Mouse (Mus musculus) cerebellum, adult 9-11 months (tissue): Measurements from ENCODE around the gene Rexo1.

ENCODE experiments used
- DNase-seq: peaks from one replicate; pipeline ENCODE4 v3.0.0; 2022

The Rexo1 gene

DNA sequence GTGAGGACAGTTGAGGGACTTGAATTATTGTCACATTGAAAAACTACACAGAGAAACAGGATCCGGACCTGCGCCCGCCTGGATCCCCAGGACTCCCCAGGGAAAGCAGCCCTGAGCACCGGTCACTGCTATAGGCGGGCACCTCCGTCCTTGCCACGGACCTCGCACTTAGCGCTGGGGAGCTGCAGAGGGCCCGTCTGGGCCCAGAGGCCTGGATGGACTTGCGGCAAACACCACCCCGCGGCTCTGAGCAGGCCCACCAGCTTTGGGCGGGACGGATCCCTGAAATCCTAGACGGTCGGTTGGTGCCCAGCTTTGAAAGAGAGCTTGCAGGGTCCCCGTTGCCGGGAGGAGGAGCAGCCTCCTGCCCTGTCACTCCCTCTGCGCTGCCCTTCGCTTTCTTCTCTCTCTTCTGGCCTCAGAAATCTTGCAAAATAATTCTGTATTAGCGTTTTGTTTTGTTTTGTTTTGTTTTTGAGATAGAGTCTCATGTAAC, 58.5 kb downstream of the Rexo1 start:
- no peak for DNase-seq

DNA sequence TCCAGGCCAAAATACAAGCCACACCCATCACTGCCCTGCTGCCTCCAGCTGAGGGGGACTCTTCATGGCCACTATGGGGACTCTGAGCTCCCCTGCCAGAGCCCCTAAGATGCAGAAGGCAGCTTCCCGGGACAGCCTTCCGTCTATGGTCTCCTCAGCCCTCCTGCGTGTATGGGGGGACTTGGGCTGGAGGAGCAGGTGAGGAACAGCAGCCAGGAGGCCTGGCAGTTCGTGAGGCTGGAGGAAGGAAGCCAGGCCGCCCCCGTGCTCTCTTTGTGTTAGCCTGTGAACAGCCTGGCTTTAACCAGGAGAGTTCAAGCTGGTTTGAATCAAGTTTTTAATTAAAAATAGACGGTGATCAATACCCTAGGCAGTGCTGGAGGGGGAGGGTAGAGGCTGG, 59.1 kb downstream of the Rexo1 start:
- DNase-seq: no peak

DNA sequence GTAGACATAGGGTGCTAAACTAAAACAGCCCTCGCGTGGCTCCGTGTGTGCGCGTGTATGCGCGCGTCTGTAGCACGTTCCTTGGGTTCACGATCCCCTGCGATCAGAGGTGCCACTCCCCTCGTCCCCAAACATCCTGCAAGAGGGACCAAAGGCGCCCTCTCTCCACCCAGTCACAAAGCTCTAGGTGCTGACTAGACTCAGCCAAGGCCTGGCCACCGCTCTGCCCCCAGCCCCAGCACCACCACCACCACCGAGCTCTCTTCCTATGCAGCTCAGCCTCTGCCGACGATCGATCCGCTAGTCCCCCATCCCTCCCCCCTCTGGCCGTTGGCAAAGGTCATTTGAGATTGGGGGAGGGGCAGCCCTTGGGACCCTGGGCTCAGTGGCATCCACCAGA, 64.9 kb downstream of the Rexo1 start:
- DNase-seq: no peak

GRCm38 (mm10) chr10:80495901-80496300, 65.5 kb downstream of the Rexo1 start:
- DNase-seq: no peak

GRCm38 (mm10) chr10:80494732-80495131, 66.6 kb downstream of the Rexo1 start, which contains the start of gene Onecut3:
Gene Onecut3 (plus strand): TSS chr10:80494835.
- no peak for DNase-seq
